Mouse (Mus musculus): ENCODE results near the gene Coro2b.

DNA sequence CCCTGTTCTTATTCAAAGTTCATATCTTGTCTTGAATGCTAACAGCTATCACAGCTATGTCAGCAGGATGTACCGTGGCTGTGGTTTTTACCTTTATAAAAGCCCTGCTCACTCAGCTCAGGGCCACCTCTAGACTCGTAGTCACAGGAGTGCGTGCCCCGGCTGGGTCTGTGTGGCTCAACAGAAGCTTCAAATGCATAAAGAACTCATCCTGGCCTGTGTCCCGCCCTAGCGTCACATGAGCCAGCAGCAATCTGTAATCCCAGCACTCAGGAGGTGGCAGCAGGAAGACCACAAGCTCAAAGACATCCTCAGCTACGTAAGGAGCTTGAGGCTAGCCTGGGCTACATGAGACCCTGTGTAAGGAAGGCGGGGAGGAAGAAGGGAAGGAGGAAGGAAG lies 75.7 kb downstream of the Coro2b start:
- TF ChIP-seq EP300 (IDR thresholded peaks at IDR 0.05; ENCODE audit: low read depth) = no peak
- TF ChIP-seq CTCF (IDR thresholded peaks at IDR 0.05; ENCODE audit: low read depth) = no peak

Data from liver, embryonic 14.5 days (tissue).